Mouse (Mus musculus): ENCODE data around the gene Dkk2.

DNA sequence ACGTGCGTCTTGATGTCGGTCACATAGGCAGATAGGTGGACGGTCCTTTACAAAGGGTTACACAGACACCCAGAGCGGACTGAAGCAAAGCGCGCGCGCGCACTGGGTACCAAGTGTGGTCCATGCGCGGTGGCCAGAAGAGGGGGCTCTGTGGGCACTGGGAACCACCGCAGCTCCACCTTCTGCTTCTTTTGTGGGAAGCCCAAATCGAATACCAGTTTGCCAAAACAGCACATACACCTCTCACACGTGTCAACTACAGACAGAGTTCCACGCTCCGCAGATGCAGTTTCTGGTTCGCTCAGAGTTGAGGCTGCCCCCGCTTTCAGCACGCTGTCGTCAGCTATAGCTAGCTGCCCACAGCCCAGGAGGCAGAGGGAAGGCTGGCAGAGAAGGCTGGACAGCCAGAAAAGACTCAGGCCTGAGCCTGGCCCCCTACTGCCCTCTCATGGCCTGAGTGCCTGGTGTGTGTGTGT, 2.0 kb downstream of the Dkk2 start:
- TF ChIP-seq CTCF (IDR thresholded peaks at IDR 0.05; ENCODE audit: low read depth, low read length) = no peak
- no peak for TF ChIP-seq POLR2A (IDR thresholded peaks at IDR 0.05; ENCODE audit: extremely low read depth, insufficient read depth, low read length)
